Mouse (Mus musculus): ENCODE results near the gene Mlh3. TPM values are rescaled to one million over a fixed set of nuclear protein-coding genes. Genes with fewer than 3 reads are reported as not detected.

Gene Mlh3
- total RNA-seq, 2 experiments from 2014 or later: 8.9 to 10.6 TPM

DNA sequence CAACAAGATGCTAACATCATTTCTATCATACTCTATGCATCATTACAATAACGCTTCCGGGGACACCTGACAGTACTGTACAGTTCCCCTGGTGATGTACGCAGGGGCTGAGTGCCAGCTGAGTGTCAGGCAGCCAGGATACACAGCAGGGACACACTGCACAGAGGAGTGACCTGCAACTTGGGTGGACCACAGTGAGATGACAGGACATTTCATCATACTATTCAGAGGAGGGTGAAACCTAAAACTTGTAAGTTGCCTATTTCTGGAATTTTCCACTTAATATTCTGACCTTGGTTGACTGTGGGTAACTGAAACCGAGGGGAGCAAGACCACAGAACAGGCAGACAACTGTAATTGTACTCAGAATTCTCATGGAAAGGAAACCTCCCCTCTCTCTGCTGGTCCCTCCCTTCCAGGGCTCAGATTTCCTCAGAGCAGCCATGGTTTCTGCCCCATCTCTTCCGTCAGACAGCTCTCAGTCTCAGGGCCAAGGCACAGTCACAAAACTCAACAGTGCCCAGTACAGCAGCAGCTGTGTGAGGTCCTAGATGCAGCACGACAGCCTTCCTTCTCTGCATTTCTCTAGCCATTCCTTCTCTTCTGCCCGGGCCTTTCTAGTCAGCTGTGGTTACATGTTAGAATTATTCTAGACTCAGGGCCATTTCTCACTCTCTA, 14.2 kb downstream of the Mlh3 start:
- no peak for TF ChIP-seq CTCF (IDR thresholded peaks at IDR 0.05)
- intact Hi-C loops (cut with DNase I): no loop called here
- DNase-seq: no peak
- peak overlapping the region; percentile 36; the same call in 1 of the 2 replicates for H3K27ac ChIP-seq
- no peak overlapping the region for H3K4me3 ChIP-seq

DNA sequence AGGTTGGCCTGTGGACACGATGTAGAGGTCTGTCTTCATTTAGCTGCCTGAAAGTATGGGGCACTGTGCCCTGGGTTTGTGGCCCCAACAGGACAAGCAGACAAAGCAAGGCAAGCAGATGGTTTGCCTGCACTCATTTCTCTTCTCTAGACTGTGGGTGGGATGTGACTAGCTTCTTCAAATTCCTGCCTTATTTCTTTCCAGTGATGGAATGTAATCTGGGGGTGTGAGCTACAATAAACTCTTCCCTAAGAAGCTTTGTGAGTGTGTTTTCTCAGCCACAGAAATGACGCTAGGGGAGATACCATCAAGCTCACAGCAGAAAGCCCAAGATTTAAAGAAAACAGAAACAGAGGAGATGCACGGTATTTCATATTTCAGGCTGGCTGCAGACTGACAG, 18.3 kb downstream of the Mlh3 start:
- no peak overlapping the region for H3K27ac ChIP-seq
- no peak for TF ChIP-seq CTCF (IDR thresholded peaks at IDR 0.05)
- H3K4me3 ChIP-seq: no peak overlapping the region
- intact Hi-C loops (cut with DNase I): no loop called here
- no peak for DNase-seq

DNA sequence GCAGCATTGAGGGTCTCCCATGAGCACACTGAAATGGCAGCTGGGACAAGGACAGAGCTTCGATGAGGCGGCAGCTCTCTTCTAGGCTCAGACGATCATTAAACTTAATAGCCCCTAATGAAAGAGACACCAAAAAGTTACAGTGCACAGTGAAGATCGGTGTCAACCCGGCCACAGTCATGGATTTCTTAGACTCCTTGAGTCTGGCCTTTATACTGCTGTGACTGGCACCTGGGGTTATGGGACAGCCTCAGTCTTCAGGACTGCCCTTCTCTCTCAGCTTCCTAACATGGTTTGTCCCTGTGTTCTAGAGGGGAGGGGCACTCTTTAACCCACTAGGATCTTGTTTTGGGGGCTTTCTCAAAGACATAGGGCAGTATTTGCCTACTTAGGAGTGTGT, 32.8 kb downstream of the Mlh3 start:
- no peak overlapping the region for H3K4me3 ChIP-seq
- TF ChIP-seq CTCF (IDR thresholded peaks at IDR 0.05): no peak
- no peak overlapping the region for H3K27ac ChIP-seq
- intact Hi-C loops (cut with DNase I): no loop called here
- DNase-seq: no peak

DNA sequence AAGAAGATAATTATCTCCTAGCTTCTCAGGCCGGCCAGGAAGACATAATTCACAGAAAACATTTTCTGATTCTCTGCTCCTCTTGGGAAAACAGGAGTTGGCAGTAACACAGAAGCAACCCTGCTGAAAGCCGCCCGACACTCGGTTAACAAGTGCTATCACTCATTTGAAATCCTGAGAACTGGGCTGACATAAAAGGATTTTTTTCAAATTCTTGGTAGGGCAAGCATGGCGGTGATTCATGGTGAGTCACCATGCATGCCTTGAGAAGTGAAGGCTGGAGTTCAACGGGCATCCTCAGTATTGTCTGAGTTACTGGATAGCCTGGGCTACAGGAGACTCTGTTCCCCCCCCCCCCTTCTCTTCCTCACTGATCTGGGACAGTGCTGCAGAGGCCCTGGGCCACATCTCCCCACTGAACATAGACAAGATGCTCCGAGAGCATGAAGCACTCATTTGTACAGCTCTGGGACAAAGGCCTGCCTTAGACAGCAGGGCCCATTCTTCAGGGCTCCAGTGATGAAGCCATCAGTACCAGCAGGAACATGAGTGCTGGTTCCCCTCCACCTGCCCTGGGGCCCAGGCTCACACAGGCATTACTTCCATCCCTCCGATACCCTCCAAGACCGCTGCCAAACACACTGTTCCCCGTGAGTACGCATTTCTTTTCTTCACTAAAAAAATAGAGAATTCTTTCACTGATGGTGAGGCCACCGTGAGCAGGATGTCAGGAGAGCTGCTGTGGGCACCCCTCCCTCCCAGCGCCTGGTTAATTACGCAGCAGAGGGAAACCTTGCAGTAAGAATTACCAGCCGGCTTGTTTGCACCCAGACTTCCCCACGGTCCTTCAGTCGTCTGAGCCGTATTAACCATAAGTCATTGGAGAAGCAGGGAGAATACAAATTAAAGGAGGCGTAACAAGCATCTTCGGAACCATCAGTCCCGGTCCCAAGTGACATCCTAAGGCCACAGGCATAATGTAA, 36.7 kb downstream of the Mlh3 start:
- no peak for TF ChIP-seq CTCF (IDR thresholded peaks at IDR 0.05)
- no peak overlapping the region for H3K27ac ChIP-seq
- no peak overlapping the region for H3K4me3 ChIP-seq
- no peak for DNase-seq
- intact Hi-C loops (cut with DNase I): no loop called here

DNA sequence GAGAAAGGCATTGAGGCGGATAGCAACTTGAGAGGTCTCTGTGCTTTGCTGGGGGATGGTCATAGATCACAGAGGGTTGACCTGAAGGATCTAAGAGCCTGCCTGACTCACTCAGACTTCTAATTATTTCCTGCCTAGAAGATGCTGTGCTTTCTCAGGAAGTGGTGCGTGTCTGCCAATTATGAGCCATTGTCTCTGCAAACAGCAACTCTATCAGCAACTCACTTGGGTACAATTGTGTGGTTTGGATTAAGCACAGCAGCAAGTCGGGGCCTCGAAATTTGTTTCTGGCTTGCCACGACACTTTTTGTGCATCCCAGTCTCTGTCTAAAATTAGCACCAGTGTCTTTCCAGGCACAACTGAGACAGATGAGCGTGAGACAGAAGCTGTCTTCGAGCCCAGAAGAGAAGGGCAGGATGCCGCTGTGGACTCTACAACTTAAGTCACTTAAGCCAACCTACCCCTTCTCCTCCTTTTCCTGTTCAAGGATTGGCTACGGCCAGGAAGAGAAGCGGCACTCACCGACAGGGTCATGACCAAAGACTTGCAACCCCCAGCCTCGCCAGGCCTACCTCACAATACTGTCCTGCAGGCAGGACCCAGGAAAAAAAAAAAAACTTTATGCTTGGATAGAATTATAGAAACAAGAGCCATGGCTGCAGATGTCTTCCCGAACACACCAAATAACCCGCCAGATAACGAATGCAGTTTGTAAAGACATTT, 42.4 kb downstream of the Mlh3 start:
- H3K27ac ChIP-seq: peak overlapping the region; percentile 79

DNA sequence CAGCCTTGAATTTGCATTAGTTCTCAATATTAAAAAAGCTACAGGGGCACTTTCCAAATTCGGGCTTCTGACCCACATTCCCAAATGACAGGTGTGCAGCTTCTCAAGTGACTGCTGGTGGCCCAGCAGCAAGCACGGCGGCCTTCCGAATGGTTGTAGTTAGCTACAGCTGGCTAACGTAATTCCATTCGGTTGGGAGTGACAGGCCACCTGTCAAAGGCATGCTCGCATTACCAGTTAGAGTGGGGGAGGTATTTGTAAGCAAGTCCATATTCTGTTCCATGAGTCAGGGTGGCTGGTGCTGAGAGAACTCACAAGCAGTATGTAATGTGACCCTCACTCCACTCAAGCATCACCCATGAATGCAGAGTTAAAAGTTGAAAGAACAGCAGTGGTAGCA, 43.2 kb downstream of the Mlh3 start:
- peak; percentile 78 for DNase-seq
- Histone ChIP-seq H3K27ac (peak overlapping the region; percentile 79), H3K4me3 (peak overlapping the region; percentile 23; the same call in 1 of the 2 replicates)
- no peak for TF ChIP-seq CTCF (IDR thresholded peaks at IDR 0.05)
- intact Hi-C loops (cut with DNase I): no loop called here

More for the DNA sequence above, 42.4 kb downstream of the Mlh3 start:
- intact Hi-C loops (cut with DNase I): no loop called here
- no peak for TF ChIP-seq CTCF (IDR thresholded peaks at IDR 0.05)
- no peak for DNase-seq
- H3K4me3 ChIP-seq: peak overlapping the region; percentile 18

DNA sequence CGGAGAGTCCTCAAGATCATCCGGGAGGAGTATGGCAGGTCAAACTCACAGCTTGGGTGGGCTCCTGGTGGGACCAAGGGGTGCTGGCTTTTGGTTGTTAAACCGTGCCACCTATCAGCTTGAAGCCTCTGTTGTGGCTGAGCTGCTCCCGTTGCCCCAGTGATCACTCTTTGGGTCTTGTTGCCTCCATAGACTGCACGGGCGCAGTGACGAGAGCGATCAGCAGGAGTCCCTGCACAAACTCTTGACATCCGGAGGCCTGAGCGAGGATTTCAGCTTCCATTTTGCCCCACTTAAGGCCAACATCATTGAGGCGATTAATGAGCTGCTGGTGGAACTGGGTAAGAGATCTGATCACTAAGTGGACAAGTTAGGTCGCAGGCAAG, 50.5 kb downstream of the Mlh3 start:
- no peak for TF ChIP-seq CTCF (IDR thresholded peaks at IDR 0.05)
- H3K27ac ChIP-seq: peak overlapping the region; percentile 95
- peak overlapping the region; percentile 95 for H3K4me3 ChIP-seq
- intact Hi-C loops (cut with DNase I): loop anchor here (5.0 kb wide), 2 partner anchors 48 to 52 kb away; partner anchors contain the start of gene Mlh3
- no peak for DNase-seq

DNA sequence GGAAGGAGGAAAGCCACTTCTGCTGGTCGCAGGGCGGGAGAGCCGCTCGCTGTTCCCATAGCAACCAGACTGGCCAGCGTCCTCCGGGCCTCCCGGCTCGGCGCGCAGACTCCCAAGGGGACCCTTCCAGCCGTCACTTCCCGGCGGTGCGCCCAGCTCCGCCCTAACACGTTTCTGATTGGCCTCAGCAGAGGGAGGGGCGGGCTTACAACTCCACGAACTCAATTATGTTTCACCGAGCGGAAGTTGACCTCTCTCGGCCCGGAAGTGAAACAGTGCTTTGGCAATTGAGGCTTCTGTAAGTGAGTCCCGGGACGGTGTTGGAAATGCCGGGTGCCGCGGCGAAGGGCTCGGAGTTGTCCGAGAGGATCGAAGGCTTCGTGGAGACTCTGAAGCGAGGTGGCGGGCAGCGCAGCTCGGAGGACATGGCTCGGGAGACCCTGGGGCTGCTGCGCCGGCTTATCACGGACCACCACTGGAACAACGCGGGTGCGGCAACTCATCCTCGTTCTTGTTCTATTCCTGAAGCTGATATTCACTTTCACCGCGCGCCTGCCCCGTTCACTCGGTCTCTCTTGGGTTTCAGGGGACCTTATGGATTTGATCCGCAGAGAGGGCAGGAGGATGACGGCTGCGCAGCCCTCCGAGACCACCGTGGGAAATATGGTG, 51.0 kb downstream of the Mlh3 start, which contains the start of gene Eif2b2:
Gene Eif2b2, plus strand, starts transcription at position 246 of the 669 bp plus-strand sequence.
- H3K27ac ChIP-seq: peak within 1 kb of the TSS; percentile 95
- peak within 1 kb of the TSS; percentile 95 for H3K4me3 ChIP-seq
- intact Hi-C loops (cut with DNase I): loop anchor here (5.0 kb wide), 1 partner anchor 47 kb away; no protein-coding TSS in a partner anchor
- TF ChIP-seq CTCF (IDR thresholded peaks at IDR 0.05): no peak
- peak; percentile 99 for DNase-seq

DNA sequence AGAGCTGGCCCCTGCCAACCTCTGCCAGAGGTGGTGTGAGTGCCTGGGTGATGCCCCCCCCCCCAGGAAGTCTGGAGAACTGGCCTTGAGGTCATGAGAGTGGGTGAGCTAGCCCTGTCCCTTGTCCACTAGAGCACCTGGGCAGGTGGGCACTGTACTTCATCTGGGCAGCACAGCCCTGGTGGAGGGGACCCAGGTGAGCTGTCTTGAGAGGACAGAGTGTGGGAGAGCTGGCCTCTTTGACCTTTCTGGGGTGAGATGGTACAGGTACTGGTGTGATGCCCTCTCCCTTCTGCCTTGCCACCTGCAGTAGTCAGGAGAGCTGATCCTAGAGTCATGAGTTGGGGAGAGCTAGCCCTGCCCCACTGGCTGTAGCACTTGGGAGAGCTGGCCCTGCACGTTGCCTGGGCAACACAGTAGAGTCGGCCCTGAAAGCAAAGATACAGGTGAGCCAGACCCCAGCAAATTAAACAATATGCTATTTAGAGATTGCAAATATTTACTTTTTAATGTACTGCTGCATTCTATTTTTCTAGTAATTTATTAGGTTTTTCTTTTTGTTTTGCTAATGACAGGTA, 52.6 kb downstream of the Mlh3 start:
- H3K4me3 ChIP-seq: no peak overlapping the region
- intact Hi-C loops (cut with DNase I): loop anchor here (5.0 kb wide), 1 partner anchor 46 kb away; no protein-coding TSS in a partner anchor
- DNase-seq: no peak
- no peak for TF ChIP-seq CTCF (IDR thresholded peaks at IDR 0.05)
- H3K27ac ChIP-seq: no peak overlapping the region

DNA sequence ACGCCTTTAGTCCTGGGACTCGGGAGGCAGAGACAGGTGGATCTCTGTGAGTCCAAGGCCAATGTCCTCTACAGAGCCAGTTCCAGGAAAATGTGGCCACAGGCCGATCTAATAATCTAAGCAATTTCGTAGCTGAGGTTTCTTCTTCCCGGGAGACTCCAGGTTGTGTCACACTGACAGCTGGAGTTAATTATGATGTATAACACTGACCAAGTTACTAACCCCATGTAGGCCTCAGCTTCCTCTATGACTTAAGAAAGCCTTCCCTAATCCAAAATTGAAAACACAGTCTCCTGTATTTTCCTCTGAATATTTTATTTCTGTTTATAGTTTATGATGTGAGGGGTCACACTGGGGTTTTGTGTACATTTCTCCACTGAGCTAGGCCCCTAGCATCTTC, 55.4 kb downstream of the Mlh3 start:
- no peak for TF ChIP-seq CTCF (IDR thresholded peaks at IDR 0.05)
- no peak overlapping the region for H3K27ac ChIP-seq
- DNase-seq: no peak
- no peak overlapping the region for H3K4me3 ChIP-seq
- intact Hi-C loops (cut with DNase I): loop anchor here (5.0 kb wide), 1 partner anchor 43 kb away; no protein-coding TSS in a partner anchor

DNA sequence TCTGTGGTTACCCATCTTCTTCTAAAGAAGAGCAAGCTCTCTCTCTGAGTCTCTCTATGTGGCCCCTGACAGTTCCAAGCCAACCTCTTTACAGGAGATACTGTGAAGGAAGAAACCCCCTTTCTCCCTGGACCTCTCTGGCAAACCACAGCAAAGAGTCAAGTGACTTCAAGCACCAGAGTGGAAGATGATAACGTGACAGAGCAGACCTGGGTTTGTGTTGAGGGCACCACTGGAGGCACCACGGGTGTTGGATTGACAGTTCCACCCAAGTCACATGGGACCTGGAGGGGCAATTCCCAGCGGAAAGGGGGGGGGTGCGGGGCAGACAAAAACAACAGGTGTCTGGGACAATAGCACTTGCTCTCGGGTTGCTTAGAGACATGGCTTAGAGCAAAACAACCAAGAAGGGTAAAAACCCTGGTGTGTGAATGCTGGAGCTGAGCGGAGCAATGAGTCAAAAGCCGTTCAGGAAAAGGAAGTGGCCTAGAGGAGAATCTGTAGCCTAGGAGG, 61.7 kb downstream of the Mlh3 start:
- no peak overlapping the region for H3K27ac ChIP-seq
- DNase-seq: peak; percentile 17
- no peak for TF ChIP-seq CTCF (IDR thresholded peaks at IDR 0.05)
- no peak overlapping the region for H3K4me3 ChIP-seq
- intact Hi-C loops (cut with DNase I): no loop called here
